Mouse (Mus musculus) spleen, adult 2 months (tissue): ENCODE measurements around the gene Patl1. TPM values are rescaled to one million over a fixed set of nuclear protein-coding genes. Genes with fewer than 3 reads are reported as not detected.

Experiments
- DNase-seq, 2 experiments: peaks; one replicate each; pipeline versions ENCODE4 v3.0.0 to v3.0.0-alpha.2; 2012 to 2021; ENCODE audit warnings: low spot score in 2 of 2, low read depth in 1 of 2
- H3K27ac ChIP-seq: fragments of 200-500 bp; 2 replicates; pipeline ENCODE4 v1.5.1; 2012; ENCODE audit warnings: low read length, inconsistent platforms; ENCODE audit not compliant: insufficient read depth
- H3K27me3 ChIP-seq: fragments of 200-500 bp; 2 replicates; pipeline ENCODE4 v1.6.1; 2012; ENCODE audit warnings: mild to moderate bottlenecking, moderate library complexity, low read length, inconsistent platforms; ENCODE audit not compliant: control insufficient read depth, insufficient read depth
- H3K36me3 ChIP-seq: fragments of 200-500 bp; 2 replicates; pipeline ENCODE4 v1.6.1; 2012; ENCODE audit warnings: mild to moderate bottlenecking, low read length, inconsistent platforms; ENCODE audit not compliant: control insufficient read depth, insufficient read depth
- H3K4me1 ChIP-seq: fragments of 200-500 bp; 2 replicates; pipeline ENCODE4 v1.6.1; 2011; ENCODE audit warnings: inconsistent platforms; ENCODE audit not compliant: control insufficient read depth, insufficient read depth, insufficient read length
- H3K4me3 ChIP-seq: fragments of 200-500 bp; 2 replicates; pipeline ENCODE4 v1.5.1; 2011; ENCODE audit warnings: mild to moderate bottlenecking, inconsistent platforms; ENCODE audit not compliant: insufficient read depth, insufficient read length; ENCODE audit errors: extremely low read depth
- CTCF ChIP-seq: fragments of 200-500 bp; IDR thresholded peaks from 2 replicates; pipeline ENCODE4 v1.5.1; 2011; ENCODE audit warnings: mild to moderate bottlenecking, inconsistent platforms; ENCODE audit not compliant: insufficient read depth, insufficient read length, insufficient replicate concordance; ENCODE audit errors: extremely low read depth
- POLR2A ChIP-seq: fragments of 200-500 bp; IDR thresholded peaks from 2 replicates; pipeline ENCODE4 v1.6.1; 2011; ENCODE audit warnings: low read depth, low read length, inconsistent platforms
- WGBS: fragments of 180-500 bp; shearing (Covaris S2); methylation state at CpG from one replicate; pipeline ENCODE4 v1.1.7; 2018; 5-methylcytosine and 5-hydroxymethylcytosine counted together
- polyA plus RNA-seq: library from polyadenylated mRNA; depleted of rRNA; stranded (reverse); fragments of >200 nt; gene quantifications from 2 replicates; pipeline ENCODE4 v1.2.3, GENCODE M21; 2012

The Patl1 gene
- polyA plus RNA-seq, 1 experiment, result 12.6 TPM

DNA sequence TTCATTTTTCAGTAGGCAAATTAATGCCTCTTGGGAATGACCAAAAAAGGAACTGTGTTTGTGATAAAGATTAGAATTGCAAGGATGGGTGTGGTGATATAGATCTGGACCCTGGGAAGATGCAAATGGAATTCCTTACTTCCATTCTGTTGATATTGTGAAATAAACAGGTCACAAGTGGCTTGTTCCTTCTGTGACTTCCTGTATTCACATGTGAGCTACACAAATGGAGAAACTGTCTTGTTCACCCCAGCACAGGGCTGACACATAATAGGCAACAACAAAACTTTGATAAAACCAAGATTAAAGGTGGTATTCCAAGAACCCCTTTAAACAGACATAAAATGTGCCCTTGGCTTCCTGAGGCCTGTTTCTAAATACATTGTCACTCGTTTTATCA lies 37.7 kb downstream of the Patl1 start:
- H3K27me3 ChIP-seq, result no peaks in the 10 kb centered on the region
- 79% methylated on average over 1 of the region's 1 CpGs for WGBS
- H3K4me3 ChIP-seq, result no peak overlapping the region
- no peak for DNase-seq
- H3K27ac ChIP-seq, result no peak overlapping the region
- peaks cover 3% of the 10 kb centered on the region; the same call in 1 of the 2 replicates for H3K36me3 ChIP-seq
- H3K4me1 ChIP-seq, result no peaks in the 10 kb centered on the region
- TF ChIP-seq POLR2A (no peak), CTCF (no peak)

DNA sequence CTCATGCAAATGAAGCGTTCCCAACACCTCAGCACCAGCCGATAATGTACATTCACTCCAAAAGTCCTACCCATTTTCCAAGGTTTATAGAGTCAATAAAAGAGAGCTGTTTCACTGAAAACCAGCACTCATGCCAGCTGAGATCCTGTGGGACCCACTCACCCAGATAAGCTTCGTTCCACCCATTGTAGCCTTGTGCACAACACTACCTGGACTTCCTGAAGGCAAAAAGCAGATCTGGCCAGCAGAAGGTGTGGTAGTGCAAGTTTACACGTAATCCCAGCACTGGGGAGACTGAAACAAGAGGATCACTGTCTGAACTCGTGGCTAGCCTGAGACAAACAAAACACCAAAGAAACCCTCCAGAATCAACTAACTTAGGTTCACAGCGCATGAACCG lies 38.5 kb downstream of the Patl1 start:
- H3K36me3 ChIP-seq, result peaks cover under 1% of the 10 kb centered on the region; the same call in 1 of the 2 replicates
- no peaks in the 10 kb centered on the region for H3K4me1 ChIP-seq
- H3K4me3 ChIP-seq, result no peak overlapping the region
- no peak for DNase-seq
- no peaks in the 10 kb centered on the region for H3K27me3 ChIP-seq
- 82% methylated on average over 7 of the region's 7 CpGs for WGBS
- TF ChIP-seq CTCF, result no peak
- TF ChIP-seq POLR2A, result no peak
- no peak overlapping the region for H3K27ac ChIP-seq

DNA sequence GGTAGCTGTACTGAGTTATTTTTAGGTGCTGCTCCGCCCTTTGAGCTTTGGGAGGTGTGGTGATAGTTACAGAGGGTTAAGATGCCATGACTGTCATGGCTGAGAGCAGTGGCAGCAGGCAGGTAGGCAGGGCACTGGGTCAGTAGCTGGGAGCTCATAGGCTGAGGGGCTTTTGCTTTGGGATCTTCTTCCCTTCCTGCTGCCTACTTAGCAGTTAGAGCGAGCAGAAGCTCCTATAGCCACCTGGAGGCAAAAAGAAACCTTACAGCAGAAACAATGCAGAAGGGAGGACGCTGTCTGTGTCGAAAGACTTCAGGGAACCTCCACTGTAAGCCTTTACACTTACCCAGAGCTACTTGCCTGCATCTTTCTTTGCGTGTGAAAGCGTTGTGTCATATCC lies 42.0 kb downstream of the Patl1 start:
- no peak overlapping the region for H3K4me3 ChIP-seq
- no peaks in the 10 kb centered on the region for H3K27me3 ChIP-seq
- no peaks in the 10 kb centered on the region for H3K4me1 ChIP-seq
- no peaks in the 10 kb centered on the region for H3K36me3 ChIP-seq
- WGBS, result 61% methylated on average over 6 of the region's 6 CpGs
- H3K27ac ChIP-seq, result no peak overlapping the region
- DNase-seq, result no peak
- TF ChIP-seq POLR2A (no peak), CTCF (no peak)

DNA sequence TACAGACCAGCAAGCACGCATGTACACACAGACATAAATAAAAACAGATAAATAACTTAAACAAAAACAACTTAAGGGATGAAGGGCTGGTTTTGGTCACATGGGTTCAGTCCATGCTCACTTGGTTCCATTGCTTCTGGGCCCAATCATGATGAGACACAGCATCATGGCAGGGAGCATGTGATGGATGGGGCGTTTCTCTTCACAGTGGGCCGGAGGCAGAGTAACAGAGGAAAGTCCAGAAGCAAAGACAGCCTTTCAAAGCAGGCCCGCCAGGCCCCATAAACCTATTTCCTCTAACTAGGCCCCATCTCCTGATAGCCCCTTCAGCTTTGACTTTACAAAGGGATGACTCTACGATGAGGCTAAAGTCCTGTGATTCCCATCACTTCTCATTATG lies 44.4 kb downstream of the Patl1 start:
- H3K36me3 ChIP-seq, result no peaks in the 10 kb centered on the region
- no peak overlapping the region for H3K4me3 ChIP-seq
- H3K27me3 ChIP-seq, result no peaks in the 10 kb centered on the region
- no peak for DNase-seq
- H3K4me1 ChIP-seq, result no peaks in the 10 kb centered on the region
- H3K27ac ChIP-seq, result no peak overlapping the region
- 82% methylated on average over 5 of the region's 5 CpGs for WGBS
- TF ChIP-seq POLR2A (no peak), CTCF (no peak)

DNA sequence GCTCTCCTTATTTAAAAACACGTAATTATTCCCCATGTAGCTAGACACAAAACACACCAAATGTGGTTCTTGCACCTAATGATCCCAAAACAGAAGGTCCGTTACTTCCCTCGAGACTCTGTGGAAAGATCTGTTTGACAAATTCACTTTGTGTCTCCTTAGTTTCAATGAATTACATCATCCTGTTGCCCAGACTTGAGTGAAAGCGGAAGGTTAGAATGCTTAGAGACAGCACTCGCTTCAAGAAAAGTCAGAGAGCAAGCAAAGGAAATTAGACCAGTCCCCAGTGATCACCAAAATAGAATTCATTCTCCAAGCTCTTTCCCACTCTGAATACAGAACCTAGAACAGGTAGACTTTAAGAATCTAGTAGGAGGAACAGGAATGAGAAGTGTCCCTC lies 45.2 kb downstream of the Patl1 start:
- no peak overlapping the region for H3K27ac ChIP-seq
- TF ChIP-seq CTCF (no peak), POLR2A (no peak)
- no peaks in the 10 kb centered on the region for H3K4me1 ChIP-seq
- H3K27me3 ChIP-seq, result no peaks in the 10 kb centered on the region
- no peak overlapping the region for H3K4me3 ChIP-seq
- H3K36me3 ChIP-seq, result no peaks in the 10 kb centered on the region
- no peak for DNase-seq
- 88% methylated on average over 5 of the region's 5 CpGs for WGBS

DNA sequence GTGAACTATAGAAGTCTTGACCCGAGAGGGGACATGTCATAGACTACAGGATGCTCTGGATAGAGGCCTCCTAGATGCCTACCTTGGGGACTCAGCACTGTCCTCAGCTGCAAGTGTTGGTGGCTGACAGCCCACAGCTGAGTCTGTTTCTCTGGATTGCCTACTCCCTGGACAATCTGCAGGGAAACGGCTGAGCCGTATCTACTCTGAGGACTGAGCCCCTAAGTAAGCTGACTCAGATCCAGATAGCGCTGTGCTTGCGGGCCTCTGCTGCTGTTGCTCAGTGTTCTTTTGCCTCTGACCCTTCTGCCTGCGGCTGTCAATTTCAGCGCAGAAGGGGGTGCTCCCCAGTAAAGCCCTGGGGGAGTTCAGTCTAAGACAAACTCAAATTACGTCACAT lies 45.6 kb downstream of the Patl1 start:
- H3K36me3 ChIP-seq, result no peaks in the 10 kb centered on the region
- DNase-seq, result no peak
- H3K27ac ChIP-seq, result no peak overlapping the region
- H3K27me3 ChIP-seq, result no peaks in the 10 kb centered on the region
- H3K4me3 ChIP-seq, result no peak overlapping the region
- 90% methylated on average over 8 of the region's 8 CpGs for WGBS
- H3K4me1 ChIP-seq, result no peaks in the 10 kb centered on the region
- TF ChIP-seq CTCF (no peak), POLR2A (no peak)

DNA sequence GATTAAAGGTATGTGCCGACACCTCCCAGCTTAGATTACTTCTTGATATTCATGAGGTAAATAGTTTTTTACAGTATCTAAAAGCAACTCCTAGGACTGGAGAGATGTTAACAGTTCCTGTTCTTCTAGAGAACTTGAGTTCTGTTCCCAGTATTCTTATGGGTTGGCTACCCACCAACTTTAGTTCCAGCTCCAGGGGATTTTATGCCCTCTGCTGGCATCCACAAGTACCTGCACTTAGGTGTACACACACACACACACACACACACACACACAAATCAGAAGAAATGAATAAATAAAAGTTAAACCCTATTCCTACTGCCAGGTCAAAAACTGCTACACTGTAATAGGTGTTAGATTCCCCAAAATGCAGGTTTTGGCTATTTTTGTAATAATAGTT lies 52.1 kb downstream of the Patl1 start:
- 100% methylated on average over 1 of the region's 1 CpGs for WGBS
- no peak for DNase-seq
- Histone ChIP-seq H3K36me3 (no peaks in the 10 kb centered on the region), H3K27me3 (no peaks in the 10 kb centered on the region), H3K27ac (no peak overlapping the region), H3K4me1 (no peaks in the 10 kb centered on the region), H3K4me3 (no peak overlapping the region)
- no peak for TF ChIP-seq CTCF
- no peak for TF ChIP-seq POLR2A
